Mouse (Mus musculus) lung, adult 2 months (tissue): ENCODE measurements around the gene Entpd3. TPM values are rescaled to one million over a fixed set of nuclear protein-coding genes. Genes with fewer than 3 reads are reported as not detected.

ENCODE experiments used
- DNase-seq: peaks from one replicate; pipeline ENCODE4 v3.0.0; 2022
- H3K4me1 ChIP-seq: fragments of 200-500 bp; 2 replicates; pipeline ENCODE4 v1.6.1; 2011; ENCODE audit warnings: low read length; ENCODE audit not compliant: control insufficient read depth, insufficient read depth
- H3K4me3 ChIP-seq: fragments of 200-500 bp; replicated peaks from 2 replicates; pipeline ENCODE3; 2011; ENCODE audit warnings: low read depth, mild to moderate bottlenecking, control low read depth, low read length; ENCODE audit errors: extremely low read depth
- CTCF ChIP-seq: fragments of 200-500 bp; IDR thresholded peaks from 2 replicates; pipeline ENCODE4 v1.5.1; 2011; ENCODE audit warnings: mild to moderate bottlenecking, low read length, control low read depth; ENCODE audit not compliant: insufficient read depth
- POLR2A ChIP-seq: fragments of 200-500 bp; IDR thresholded peaks from 2 replicates; pipeline ENCODE4 v1.6.1; 2011; ENCODE audit warnings: low read depth, mild to moderate bottlenecking, control low read depth, low read length, borderline replicate concordance; ENCODE audit errors: extremely low read depth
- WGBS: fragments of 180-500 bp; shearing (Covaris S2); methylation state at CpG from one replicate; pipeline ENCODE4 v1.1.7; 2018; 5-methylcytosine and 5-hydroxymethylcytosine counted together
- polyA plus RNA-seq: library from polyadenylated mRNA; depleted of rRNA; stranded (reverse); fragments of >200 nt; gene quantifications from 2 replicates; pipeline ENCODE4 v1.2.3, GENCODE M21; 2012

Gene Entpd3
- polyA plus RNA-seq, 1 experiment = 5.7 TPM

GRCm38 (mm10) chr9:120504423-120504822 is 35.2 kb upstream of the Entpd3 start:
- WGBS = 76% methylated on average over 2 of the region's 2 CpGs
- TF ChIP-seq POLR2A = no peak
- TF ChIP-seq CTCF = no peak
- no peaks in the 10 kb centered on the region for H3K4me1 ChIP-seq

GRCm38 (mm10) chr9:120511781-120512180 is 27.8 kb upstream of the Entpd3 start:
- 73% methylated on average over 3 of the region's 3 CpGs for WGBS
- Histone ChIP-seq H3K4me3 (no peak overlapping the region), H3K4me1 (no peaks in the 10 kb centered on the region)
- DNase-seq = peak; percentile 47
- TF ChIP-seq POLR2A (no peak), CTCF (peak; percentile 31; the same call in 1 of the 2 replicates)

More at GRCm38 (mm10) chr9:120504423-120504822, 35.2 kb upstream of the Entpd3 start:
- H3K4me3 ChIP-seq = no peak overlapping the region
- DNase-seq = no peak

GRCm38 (mm10) chr9:120516720-120517119 is 22.9 kb upstream of the Entpd3 start:
- TF ChIP-seq CTCF (no peak), POLR2A (no peak)
- no peaks in the 10 kb centered on the region for H3K4me1 ChIP-seq
- 37% methylated on average over 8 of the region's 8 CpGs for WGBS
- DNase-seq = no peak
- H3K4me3 ChIP-seq = no peak overlapping the region

GRCm38 (mm10) chr9:120518946-120519345 is 20.7 kb upstream of the Entpd3 start:
- no peak for DNase-seq
- no peak for TF ChIP-seq CTCF
- no peak for TF ChIP-seq POLR2A
- WGBS = 76% methylated on average over 3 of the region's 3 CpGs
- H3K4me3 ChIP-seq = no peak overlapping the region
- H3K4me1 ChIP-seq = no peaks in the 10 kb centered on the region

GRCm38 (mm10) chr9:120519469-120520125 is 20.0 kb upstream of the Entpd3 start:
- 44% methylated on average over 19 of the region's 19 CpGs for WGBS
- no peak for DNase-seq

GRCm38 (mm10) chr9:120521161-120521560 is 18.5 kb upstream of the Entpd3 start:
- Histone ChIP-seq H3K4me1 (no peaks in the 10 kb centered on the region), H3K4me3 (no peak overlapping the region)
- WGBS = 71% methylated on average over 1 of the region's 1 CpGs
- DNase-seq = no peak
- no peak for TF ChIP-seq POLR2A
- TF ChIP-seq CTCF = no peak

More at GRCm38 (mm10) chr9:120519469-120520125, 20.0 kb upstream of the Entpd3 start:
- no peak for TF ChIP-seq CTCF
- no peak for TF ChIP-seq POLR2A
- no peaks in the 10 kb centered on the region for H3K4me1 ChIP-seq
- H3K4me3 ChIP-seq = no peak overlapping the region

- WGBS = 69% methylated on average over 4 of the region's 4 CpGs
- DNase-seq = no peak
- Histone ChIP-seq H3K4me1 (no peaks in the 10 kb centered on the region), H3K4me3 (no peak overlapping the region)
- TF ChIP-seq POLR2A (no peak), CTCF (no peak)
Measured at GRCm38 (mm10) chr9:120527270-120527669, 12.3 kb upstream of the Entpd3 start.

- Histone ChIP-seq H3K4me3 (no peak overlapping the region), H3K4me1 (no peaks in the 10 kb centered on the region)
- 86% methylated on average over 8 of the region's 8 CpGs for WGBS
- no peak for DNase-seq
- TF ChIP-seq POLR2A (no peak), CTCF (no peak)
Measured at GRCm38 (mm10) chr9:120527919-120528318, 11.7 kb upstream of the Entpd3 start.

GRCm38 (mm10) chr9:120528815-120529510 is 10.7 kb upstream of the Entpd3 start:
- 68% methylated on average over 17 of the region's 17 CpGs for whole genome bisulfite sequencing
- DNase-seq = no peak

GRCm38 (mm10) chr9:120530471-120530870 is 9.1 kb upstream of the Entpd3 start:
- TF ChIP-seq POLR2A (no peak), CTCF (no peak)
- Histone ChIP-seq H3K4me1 (no peaks in the 10 kb centered on the region), H3K4me3 (no peak overlapping the region)
- WGBS = 76% methylated on average over 5 of the region's 5 CpGs
- DNase-seq = no peak

More at GRCm38 (mm10) chr9:120528815-120529510, 10.7 kb upstream of the Entpd3 start:
- Histone ChIP-seq H3K4me3 (no peak overlapping the region), H3K4me1 (no peaks in the 10 kb centered on the region)
- no peak for TF ChIP-seq CTCF
- TF ChIP-seq POLR2A = no peak
